Mouse (Mus musculus): ENCODE data around the gene Ercc6l2.
"Not testable (repeated sequence)": the region's sequence is repeated elsewhere in the genome, so short reads cannot be mapped to it uniquely, and the experiment has no call there.

Gene Ercc6l2

DNA sequence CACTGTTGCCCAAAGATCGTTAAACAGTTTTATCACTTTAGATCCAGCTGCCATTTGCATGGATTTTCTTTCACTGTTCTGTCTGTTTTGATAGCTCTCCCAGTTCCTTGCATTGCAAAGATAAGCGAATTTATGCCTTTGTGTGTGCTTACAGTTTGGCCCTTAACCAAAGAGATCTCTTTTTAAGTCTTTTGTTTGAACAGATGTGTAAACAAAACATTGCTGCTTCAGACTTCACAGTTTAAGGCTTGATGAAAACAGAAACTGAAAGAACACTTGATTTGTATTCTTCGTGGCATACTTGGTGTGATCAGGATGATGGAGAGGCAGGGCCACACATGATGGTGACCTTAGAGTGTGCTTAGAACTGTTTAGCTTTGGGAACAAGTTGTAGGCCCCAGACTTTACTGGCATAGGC is 70.5 kb downstream of the Ercc6l2 start:
- no peak for DNase-seq

DNA sequence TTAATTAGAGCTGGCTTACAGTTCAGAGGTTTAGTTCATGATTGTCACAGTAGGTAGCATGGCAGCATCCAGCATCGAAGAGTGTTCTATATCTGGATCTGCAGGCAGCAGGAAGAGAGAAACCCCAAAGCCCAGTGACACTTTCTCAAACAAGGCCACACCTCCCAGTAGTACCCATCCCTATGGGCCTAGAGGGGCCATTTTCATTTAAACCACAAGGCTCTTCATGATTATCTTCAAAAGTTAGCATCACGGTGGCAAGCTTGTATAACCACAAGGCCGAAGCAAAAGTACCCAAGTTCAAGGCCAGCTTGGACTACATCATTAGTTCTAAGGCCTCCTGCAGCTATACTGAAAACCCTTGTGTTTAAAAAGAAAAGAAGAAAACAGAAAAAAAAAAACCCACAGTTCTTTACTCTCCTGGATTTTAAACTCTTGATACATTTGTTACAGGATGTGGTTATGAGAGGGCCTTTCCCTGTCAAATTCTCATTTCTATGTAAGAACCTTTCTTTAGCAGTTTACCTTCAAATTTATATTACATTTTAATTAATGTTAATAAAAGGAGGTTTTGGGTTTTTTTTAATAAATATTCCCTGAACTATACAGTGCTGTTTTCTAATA is 71.5 kb downstream of the Ercc6l2 start:
- DNase-seq = no peak

DNA sequence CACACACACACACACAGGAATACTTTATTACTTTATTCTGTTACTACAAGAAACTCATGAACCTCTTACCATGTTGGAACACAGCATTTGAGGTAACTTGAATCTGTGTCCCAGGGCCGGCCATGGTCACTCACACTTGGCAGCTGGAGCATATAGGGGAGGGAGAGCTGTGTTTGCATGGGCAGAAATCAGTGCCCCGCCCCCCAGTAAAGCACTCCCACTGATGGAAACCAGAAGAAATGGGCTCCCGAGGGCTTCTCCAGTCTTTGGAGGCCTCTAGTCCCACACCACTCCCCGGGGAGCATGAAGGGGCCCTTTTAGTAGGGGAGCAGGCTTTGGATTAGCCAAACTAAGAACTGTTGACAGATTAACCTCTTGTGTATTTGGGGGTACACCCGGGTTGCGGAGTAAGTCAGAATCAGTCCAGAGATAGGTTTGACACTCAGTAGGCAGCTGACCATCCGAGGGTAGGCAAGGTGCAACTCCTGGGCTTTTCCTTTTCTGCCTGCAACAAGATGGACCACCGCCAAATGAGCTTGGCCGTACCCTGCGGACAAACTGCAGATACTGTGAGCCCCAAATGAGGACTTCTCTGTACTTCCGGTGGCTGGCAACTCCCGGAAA is 85.8 kb downstream of the Ercc6l2 start:
- no peak for DNase-seq

DNA sequence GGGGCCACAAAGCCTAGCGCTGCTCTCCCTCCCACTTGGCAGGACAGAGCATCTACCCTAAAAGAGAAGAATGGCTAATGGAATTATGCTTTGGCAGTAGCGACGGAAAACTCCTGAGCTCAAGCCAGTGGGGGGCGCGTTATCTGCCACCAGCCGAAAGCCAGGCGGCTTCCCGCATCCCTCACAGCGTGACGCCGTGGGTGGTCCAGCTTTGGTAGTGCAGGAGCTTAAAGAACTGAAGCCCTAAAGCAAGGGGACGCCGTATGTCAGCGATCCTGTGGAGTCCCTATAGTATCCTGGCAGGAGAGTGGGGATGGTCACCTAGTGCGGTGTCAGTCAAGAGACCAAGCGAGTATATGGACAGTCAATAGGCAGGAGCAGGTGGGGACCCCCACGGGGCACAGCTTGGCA is 86.3 kb downstream of the Ercc6l2 start:
- DNase-seq = peak in 1 of 2 experiments; percentile 7

DNA sequence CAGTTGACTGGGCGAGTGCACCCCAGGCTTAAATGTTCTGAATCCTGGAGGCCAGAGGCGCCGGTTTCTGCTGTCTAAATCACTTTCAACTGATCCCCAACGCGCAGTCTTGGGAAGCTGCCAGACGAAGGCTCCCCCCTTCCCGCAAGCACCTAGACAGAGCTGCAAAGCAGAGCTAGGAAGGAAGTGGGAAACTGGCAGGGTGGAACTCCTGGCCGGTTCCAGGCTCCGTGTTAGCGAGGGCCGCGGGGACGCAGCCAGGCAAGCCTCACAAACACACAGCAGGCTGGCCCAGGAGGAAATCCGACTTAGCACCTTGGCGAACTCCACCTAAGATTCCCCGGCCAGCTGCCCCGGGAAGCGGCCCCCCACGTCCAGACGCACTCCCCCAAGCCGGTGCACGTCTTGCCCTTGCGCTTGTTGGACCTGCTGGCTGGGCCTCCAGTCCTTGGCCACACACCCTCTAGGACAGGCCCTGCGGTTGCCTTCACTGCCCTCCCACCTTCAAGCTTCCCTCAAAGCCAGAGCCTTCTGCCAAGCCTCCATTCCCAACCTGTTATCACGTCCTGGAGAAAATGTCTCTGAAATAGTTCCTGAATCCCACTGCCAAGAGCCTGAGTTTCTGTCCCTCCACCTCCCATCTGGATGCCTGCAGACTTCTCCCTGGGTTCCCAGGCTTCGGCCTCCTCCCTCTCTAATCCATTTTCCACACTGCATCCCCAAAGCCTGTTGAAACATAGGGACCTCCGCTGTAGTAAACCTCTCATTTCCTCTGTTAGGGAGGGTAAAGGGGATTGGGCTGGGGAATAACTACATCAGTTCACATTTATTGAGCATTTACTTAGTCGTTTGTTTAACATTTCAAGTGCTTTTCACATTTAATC is 86.9 kb downstream of the Ercc6l2 start:
- DNase-seq = no peak

DNA sequence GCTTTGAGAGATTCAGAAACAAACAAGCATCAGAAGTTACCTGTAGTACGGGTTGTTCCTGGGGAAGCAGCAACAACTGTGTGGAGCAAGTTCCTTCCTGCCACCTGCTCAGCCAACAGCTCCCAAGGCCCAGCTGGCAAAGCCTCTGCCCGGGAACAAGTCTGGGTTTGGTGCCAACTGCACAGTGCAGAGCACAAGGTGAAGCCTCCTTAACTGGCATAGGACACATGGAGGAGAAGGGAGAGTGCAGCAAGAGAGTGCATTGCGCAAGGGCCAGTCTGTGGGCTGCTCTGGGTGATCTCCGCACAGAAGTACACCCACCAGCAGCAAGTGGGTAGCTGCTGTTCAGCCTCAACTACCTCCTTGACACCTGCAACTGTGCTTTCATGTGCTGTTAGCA is 91.5 kb downstream of the Ercc6l2 start:
- DNase-seq = no peak

DNA sequence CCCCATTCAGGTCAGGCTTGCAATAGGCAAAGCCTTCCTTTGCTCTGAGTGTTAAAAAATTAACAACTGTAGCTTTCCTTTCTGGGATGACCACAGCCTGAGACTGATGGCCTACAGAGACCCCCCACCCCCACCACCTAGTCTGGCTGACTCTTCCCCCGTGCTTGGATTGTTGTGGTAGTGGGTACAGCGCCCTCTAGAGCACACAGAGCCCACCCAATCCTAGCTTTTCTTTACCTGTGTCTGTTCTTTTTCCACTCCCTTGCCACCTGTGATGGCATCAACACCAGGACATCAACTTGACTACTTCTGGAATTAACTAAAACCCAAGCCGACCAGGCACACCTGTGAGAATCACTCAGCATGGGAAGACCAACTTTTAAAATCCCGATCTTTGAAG is 92.4 kb downstream of the Ercc6l2 start:
- DNase-seq = no peak

DNA sequence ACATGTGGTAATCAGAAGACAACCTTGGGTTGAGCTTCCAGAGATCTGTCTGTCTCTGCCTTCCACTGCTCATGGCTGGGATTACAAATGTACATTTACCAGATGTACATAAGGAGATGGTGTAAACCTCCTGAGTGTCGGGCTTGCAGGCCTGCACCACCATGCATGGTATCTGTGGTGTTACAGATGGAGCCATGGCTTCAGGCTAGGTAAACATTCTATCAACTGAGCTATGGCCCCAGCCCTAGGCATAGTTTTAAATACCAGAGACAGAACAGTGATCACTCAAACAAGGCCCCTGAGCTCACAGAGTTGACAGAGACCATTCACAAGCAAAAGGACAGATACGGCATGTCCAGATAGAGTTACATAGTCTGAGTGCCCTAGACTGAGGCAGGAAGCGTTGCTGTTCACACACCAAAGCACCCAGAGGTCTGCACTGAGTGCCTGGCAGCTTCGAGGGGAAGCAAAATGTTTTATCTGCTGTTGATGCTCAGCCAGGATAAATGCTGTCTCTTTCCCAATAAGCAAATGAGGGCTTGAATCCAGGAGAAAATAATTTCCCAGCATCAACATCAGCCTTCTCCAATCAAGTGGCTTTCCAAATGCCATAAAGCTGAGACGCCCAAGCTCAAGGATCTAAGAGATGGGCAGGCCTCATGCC is 95.2 kb downstream of the Ercc6l2 start:
- DNase-seq = no peak

DNA sequence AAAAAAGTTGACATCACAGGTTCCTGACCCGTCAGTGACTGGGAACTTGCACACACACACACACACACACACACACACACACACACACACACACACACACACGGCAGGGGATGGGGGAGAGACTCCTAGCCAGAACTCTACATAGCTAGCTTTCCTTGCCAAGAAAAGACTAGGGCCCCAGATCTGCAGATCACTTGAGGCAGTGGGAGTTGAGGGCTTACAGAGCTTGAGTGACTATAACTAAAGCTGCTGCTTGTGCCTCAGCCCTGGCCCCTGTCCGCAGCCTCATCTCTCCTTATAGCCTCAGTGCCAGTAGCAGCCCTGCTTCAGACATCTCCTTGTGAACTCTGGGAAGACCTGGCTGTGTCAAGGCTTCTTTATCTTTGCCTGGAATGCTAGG is 96.6 kb downstream of the Ercc6l2 start:
- DNase-seq = no peak

DNA sequence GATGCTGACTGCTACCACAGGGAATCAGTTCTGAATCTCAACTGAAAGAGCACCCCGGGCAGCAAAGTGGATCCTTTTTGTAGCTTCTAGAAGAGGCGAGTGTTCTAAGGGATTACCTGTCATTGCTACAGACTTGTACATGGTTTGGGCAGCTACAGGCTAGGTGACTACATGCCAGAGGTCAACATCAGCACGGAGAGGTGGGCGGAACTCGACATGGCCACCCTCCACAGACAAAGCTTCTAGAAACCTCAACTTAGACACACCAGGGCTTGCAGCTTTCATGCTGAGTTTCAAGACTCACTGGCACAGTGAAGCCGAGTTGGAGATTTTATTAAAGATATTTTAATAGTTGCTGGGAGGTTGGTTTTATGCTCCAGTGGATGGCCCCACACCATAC is 98.1 kb downstream of the Ercc6l2 start:
- no peak for DNase-seq

DNA sequence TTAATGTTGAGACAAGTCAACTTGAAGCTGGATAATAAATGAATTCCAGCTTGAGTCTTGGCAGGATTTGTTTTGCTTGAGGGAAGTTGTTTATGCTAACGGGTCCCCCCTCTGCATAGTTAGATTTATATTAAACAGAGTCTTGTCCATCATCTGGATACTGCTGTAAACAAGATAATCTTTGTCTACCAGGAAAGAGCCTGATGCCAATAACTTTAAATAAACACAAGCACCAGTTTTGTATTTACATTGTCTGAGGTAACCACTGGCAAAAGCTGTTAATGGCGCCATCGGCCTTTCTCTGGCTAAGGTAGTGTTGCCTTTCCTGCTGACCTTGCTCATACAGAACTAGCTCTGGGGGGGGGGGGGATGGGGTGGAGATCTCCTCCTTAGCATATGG is 100.1 kb downstream of the Ercc6l2 start:
- DNase-seq = no peak

DNA sequence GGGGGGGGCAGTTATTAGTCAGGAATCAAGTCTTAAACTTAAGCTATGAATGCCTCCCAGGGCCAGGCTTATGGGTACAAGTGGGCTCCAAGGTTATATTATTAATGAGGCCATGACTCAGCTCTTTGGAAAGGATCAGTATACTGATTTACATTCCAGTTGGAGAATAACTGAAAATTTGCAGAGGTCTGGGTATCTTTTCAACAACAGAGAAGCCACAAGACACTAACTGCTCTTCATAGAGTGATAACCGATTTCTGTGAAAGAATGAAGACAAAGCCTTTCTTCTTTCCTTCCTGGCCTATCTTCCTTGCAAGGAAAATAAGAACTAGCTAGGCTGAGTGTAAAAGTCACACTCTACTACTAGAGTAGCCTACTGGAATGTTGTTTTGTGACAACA is 100.6 kb downstream of the Ercc6l2 start:
- DNase-seq = no peak

DNA sequence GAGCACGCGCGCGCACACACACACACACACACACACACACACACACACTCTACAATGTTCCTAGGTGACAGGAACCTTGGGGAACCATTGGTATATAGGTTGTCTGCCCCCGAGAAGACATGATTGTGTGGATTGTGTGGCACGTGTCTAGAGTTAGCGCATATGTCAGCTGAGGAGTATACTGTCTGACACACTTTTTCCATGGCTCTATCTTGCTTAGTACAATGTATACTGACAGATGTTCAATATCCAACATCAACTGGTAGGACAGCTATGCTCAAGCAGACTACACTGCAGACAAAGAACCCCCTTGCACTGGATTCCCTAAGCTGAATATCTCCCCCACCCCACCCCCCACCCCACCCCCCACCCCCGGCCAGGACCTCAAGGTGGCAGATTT is 101.5 kb downstream of the Ercc6l2 start:
- DNase-seq = no peak

DNA sequence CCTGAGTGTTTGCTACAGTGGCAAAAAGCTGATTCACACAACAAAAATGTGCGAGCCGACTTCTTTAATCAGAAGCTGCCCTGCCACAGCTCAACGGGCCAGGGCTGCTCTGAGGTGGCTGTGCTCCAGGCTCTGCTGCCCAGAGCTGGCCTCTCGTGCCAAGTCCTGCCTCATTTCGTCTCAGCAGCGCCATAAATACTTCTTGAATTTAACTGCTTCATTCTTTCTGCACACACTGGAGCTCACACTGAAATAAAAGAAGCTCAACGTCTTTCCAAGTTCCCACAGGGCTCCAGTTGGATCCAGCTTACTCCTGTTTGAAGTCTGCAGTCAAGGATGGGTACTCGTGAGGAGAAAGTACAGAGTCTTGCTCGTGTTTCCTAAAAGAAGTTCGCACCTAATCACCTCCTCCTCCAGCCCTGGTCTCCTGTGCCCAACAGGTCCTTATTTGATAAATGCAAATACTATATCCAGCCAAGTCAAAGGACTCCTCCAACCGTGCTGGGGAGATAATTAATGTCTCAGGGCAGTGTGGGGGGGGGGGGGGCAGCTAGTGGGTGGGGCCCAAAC is 102.2 kb downstream of the Ercc6l2 start:
- no peak for DNase-seq

DNA sequence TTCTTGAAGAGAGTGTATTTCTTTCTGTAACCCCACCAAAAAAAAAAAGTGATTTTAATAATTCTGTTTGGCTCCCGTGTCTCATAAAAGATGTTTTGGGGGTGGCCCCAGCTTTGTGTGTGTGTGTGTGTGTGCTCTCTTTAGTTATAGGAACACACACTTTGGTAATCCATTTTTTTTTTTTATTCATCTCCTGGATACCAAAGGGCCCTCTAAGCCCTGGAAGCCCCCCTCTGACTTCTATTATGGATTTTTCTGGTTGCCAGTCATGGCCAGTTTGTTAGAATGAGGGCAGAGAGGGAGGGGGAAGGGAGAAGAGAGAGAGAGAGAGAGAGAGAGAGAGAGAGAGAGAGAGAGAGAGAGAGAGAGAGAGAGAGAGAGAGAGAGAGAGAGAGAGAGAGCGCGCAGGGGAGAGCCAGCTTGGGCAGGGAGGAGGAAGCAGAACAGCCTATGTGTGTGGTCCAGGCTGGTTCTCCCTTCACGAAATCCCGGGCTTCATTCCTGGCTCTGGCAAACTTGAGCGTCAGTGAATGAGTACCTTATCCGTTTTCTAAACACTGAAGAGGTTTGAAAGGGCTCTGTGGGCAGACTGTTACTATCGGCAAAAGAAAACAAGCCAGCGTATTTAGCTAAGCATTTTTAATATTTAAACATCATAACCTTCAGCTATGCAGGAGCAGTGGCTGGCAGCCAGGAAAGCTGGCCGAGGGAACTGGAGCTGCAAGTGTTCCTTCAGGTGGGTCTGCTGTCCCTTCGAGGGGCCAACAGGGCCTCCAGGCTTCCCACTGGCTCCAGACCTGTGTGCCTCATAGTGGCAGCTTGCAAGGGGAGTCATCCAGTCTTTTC is 103.0 kb downstream of the Ercc6l2 start:
- DNase-seq = no peak

DNA sequence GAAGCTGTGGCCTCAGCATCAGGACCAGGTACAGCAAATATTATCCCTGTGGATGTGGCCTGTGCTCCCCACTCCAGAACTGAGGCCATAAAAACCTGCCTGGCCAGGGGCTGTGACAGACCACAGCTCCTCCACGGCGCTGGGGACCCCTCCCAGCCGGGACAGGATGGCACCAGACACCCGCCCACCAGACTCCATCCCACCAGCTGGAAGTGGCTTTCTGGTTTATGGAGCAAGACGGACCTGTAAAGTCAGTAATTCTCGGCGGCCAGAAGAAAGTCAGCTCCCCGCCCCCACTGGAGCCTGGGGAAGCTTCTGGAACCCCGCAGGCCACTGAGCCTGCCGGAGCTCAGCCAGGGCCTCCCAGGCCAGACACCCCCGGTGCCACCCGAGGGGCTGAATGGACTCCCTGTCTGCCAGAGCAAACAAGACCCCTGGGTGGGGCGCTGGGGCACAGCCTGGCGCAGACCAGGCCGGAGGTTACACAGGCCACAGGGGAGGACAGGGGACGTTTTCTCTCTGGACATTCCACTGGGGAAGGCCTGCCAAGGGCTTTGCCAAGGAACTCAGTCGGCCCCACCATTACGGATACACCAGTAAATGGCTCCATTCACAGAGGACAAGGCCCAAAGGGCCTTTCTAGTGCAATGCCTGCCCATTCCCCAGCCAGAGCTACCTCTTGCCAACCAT is 103.8 kb downstream of the Ercc6l2 start:
- no peak for DNase-seq

DNA sequence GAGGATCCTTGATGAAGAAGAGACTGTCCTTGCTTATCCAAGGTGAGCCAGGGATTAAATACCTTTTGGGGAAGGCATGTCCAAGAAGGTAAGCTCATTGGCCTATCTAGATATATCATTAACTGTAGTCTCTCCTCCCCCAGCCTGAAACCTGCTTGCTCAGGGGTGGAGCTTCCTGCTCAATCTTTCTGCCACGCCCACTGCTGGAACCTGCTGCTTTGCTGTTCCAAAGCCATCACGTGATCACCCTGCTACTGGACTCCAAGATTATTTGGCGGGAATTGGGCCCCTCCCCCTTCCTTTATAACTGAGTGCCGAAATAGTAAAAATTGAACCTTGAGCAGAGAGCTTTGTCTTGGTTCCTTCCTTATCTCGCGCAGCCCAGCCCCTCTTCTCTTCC is 109.0 kb downstream of the Ercc6l2 start:
- not testable (repeated sequence) for DNase-seq

DNA sequence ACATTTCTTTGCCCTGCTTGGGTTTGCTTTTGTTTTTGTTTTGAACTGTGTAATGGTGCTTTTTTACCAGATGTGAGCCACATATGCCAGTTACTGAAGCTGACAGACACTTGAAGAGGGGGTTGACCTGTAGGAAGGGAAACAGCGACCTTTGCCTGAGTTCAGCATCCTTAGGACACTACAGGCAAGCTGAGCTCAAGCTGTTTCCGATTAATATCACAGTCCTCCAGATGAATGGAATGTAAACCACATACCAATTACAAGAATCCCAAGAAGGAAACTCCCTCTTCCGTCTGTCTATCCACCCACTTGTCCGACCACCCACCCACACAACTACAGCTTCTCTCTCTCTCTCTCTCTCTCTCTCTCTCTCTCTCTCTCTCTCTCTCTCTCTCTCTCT is 112.3 kb downstream of the Ercc6l2 start:
- DNase-seq = no peak

DNA sequence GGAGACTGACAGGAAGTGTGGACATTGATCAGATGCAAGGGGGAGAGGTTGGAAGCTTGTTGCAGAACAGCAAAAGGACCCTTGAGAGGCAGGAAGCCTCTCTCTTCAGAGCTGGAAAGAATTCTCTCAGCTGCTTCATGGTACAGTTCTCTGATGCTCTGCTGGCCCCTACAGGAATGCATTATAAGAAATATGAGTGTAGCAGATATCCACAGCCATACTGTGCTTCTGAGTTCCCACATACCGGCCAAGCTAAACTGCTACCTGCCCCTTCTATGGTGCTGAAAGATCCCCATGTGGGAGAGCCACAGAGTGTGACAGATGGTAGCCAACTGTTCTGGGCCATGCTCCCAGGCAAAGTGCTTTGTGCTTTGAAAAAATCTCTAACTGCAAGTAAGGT is 114.3 kb downstream of the Ercc6l2 start:
- DNase-seq = no peak

DNA sequence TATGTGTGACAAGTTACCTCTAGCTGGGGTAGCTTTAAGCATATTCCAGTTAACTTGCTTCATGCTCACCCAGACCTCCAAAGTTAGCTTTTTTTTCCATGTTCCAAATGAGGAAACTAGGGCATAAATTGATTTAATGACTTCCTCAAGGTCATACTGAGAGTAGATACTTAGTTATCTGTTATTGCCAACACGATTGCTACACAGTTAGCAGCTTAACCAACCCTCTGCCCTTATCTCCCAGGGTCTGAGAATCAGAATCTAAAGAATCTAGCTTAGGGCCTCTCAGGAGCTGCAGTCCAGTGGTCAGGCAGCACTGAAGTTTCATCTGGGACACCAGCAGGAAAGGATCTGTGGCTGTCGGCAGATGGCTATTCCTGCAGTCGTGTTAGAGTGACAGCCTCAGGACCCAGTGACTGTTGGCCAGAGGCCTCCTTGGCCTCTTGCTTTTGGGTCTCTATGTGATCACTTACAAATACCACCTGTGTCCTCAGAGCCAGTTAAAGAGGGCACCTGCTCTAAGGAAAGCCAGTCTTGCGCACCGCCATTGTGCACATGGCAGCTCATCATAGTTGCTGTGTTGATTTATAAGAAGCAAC is 115.0 kb downstream of the Ercc6l2 start:
- no peak for DNase-seq

DNA sequence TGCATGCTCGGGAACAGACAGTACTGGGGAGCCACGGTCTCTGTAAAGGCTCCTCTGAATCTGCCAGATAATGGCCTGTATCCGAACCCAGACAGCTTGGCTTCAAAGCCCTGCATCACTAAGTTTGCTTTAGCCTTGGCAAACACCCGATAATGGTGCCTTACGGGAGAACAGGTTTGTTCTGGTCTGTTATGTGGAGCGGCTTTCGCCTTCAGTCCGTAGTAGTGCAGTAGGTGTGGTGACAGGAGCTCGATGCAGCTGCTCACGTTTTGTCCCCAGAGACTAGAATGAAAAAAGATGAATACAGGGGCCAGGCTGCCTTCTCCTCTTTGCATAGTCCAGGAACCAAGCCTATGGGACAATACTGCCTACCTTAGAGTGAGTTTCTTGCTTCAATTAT is 115.5 kb downstream of the Ercc6l2 start:
- no peak for DNase-seq
